Mouse (Mus musculus) cerebellum, adult 11 months (tissue): Measurements from ENCODE around the gene Cuedc2.

Experiments used
- DNase-seq: peaks from one replicate; pipeline ENCODE4 v3.0.0; 2022

Cuedc2 gene

DNA sequence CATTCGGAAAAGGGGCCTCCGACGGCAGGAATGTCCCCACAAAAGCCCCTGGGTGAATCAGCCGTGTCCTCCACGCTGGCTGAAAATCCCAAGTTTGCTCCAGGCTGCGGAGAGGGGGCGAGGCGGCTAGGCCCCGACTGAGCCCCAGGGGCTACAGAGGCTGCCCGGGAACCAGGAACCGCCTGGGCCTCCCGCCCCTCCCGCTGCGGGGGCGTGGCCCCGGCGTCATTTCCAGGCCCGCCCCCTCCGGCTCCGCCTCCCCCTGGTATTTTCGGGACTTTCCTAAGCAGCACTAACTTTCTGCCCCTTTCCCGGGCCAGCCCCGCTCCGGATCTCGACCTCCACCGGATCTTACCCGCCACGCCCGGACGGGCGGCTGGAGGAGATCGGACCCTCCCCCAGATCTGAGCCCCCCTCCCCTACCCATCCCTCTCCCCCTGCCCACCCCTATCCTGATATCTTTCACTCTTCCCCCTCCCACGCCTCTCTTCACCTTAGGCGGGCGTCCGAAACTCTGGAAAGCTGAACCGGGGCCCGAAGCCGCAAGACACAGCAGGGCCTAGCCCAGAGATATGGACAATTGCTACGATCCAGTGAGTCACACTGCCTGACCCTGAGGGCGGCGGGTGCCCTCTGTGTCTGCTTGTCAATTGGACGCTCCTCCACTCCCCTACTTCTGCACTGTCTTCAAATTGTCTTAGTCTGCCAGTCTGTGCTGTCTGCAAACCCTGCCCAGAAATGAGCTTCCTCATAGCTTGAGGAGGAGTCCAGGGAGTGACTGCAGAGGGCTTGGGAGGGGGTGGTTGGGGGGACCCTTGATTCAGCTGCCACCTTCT is 32.9 kb downstream of the Cuedc2 start:
- no peak for DNase-seq

DNA sequence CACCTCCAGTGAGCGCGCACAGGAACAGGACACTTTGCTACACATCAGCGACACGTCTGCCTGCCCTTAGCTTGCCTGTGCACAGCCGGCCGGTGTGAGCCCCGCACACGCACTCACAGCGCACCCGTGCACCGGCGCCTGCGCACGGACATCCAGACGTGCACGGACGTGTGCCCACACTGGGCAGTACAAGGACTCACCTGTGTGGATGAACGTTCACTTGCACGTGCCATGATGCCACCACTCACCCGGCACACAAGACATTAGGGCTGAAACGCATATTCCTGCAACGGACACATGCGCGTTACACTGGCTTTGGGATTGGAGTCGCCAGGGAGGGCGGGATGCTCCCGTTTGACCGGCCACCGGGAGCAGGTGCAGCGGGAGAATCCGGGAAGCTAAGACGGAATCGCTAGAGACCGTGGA is 33.6 kb downstream of the Cuedc2 start:
- DNase-seq: no peak

DNA sequence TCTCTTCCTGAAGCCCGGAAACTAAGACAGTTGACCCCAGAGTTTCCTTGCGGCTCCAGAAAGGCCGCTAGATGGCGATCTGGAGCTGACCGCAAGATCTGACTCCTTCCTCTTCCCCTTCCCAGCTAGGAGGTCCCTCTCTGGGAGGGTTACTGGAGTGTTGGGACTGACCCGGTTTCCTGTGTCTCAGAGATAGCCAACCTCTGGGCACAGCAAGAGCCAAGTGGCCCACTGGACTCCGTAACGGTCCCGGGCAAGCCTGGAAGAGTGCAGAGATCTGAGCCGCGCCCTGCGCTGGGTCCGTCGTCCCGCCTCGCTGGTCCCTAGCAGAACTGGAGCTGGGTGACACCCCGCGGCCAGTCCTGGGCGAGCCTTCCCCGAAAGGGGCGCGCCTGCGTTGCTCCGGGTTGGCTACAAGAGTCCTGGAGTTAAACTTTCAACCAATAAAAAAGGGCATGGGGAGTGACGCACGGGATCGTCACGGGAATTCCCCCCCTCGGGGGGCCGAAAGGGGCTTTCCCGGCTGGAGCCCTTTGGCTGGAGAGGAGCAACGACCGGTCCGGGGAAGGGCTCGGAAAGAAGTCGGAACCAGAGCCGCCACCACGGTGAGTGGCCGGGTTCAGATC is 34.2 kb downstream of the Cuedc2 start, which contains the start of gene Nfkb2:
Gene Nfkb2, plus strand, starts transcription at position 105 of the 626 bp plus-strand sequence.
- DNase-seq: peak; percentile 75

DNA sequence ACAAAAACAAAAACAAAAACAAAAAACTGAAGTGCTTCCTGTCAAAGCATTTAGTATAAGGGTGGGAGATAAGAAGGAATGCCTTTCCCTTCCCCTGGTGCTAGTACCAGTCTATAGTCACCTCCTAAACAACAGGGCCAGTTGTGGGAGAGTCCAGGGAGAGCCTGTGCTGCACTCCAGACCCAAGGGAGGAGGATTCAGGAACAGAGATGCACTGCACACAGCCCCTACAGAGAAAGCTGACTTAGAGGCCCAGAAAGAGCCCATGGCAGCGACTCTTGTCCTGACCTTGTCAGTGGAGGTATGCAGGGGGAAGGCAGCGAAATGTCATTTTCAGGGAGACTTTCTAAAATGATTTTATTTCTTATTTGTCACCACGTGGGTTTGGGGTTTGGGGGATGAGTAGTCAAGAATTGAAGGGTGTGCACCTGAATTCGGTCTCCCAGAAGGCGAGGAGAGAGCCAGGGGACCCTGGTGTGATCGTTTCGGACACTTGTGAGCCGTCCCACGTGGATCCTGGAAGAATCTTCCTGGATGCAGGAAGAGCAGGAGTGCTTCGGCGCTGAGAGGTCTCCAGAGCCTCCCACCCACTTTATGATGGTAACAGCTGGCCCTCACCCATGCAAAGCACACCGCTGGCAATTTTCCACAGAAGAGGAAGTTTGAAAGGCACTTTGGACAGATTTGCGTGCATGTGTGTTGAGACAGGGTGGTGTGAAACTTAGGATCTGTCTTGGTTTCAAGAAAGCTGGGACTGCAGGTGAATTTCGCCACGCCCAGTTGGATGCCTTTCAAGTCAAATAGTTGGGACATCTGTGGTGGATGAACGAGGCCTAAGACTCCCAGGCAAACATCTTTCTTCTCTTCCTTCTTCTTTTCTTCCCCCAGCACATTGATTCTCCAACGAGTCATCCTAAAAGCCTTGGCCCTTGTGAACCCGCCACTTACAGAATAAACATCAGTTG is 35.0 kb downstream of the Cuedc2 start:
- no peak for DNase-seq

DNA sequence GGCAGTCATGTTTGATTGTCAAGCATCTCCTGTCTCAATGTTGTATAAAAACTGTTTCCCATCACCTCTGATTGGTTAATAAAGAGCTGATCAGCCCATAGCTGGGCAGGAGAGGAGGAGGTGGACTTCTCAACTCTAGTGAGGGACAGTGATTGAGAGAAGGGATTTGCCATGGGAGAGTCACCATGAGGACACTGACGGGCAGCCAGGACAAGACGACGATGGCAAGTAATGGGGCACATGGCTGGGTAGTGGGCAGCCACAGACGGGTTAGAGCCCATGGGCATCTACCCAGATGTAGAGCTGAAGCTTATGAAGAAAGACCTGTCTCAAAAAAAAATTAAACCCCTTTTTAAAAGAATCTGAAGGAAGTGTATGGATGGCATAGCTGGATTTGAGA is 36.0 kb downstream of the Cuedc2 start:
- no peak for DNase-seq

DNA sequence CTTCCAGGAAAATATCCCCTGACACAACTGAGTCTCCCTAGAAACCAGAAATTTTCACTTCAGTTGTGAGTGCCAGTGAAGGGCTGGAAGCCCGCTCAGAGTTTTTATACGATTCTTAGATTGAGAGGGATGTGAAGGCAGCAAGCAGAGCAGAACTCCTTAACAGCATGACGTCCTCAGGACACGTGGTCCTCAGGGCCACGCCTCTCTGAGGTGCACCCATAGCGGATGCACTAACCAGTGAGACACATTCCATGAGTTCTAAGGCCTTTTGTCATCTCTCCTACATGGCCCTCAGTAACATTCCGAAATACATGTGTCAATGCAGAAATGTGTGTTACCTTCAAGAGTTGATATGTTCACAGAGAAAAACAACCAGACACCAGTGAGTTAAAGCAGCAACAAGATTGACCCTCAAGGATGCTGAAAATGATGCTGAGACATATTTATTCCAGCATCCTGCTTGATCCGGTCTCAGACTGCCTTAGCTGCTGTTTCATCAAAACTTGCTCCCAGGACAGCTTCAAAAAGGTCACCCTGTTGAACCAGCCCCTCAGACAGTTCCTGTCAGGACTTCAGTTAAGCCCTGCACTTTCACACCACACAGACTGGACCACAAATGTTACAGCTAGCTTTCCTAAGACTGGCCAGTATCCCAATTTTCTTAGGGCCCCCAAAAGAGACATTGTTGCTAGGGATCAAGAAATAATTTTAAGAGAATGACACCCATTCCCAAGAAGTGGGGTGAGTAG is 38.0 kb downstream of the Cuedc2 start:
- no peak for DNase-seq

DNA sequence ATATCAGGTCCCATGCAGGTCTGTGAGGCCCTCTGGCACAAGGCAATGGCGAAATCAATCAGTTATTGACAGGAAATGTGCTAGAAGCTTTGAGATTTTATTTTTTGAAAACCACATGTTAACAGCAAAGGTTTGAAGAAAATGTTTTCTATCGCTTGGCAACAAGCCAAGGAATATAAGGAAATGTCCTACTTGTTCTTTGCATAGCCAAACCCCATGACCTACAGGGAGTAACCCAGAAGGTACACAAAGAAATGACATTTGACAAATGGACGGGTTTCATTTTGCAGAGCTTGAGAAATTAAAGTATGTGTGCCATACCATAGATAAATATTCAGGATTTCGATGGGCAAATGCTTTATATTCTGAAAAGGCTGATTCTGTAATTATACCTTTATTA is 41.6 kb downstream of the Cuedc2 start:
- no peak for DNase-seq

DNA sequence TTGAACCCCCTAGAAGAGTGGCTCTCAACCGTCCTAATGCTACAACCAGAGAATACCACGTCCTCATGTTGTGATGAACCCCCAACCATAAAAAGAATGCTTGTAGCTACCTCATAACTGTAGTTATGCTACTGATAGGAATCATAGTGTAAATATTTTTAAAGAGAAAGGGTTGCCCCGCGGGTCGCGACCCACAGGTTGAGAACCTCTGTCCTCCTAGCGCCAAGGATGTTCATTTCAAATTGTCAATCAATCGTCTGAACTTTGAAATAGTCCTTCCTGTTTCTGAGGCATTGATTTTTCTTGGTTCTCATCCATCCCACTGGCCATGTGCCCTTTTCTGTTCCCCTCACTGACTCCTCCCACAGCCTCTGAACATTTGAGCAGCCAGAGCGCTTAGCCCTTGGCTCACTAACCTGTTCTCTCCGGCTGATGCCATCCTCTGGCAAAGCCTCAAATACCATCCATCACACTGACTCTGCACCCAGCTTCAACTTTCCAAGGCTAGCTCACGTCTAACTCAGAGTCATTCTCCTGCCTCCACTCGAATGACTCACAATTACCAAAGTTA is 47.9 kb downstream of the Cuedc2 start:
- DNase-seq: no peak

DNA sequence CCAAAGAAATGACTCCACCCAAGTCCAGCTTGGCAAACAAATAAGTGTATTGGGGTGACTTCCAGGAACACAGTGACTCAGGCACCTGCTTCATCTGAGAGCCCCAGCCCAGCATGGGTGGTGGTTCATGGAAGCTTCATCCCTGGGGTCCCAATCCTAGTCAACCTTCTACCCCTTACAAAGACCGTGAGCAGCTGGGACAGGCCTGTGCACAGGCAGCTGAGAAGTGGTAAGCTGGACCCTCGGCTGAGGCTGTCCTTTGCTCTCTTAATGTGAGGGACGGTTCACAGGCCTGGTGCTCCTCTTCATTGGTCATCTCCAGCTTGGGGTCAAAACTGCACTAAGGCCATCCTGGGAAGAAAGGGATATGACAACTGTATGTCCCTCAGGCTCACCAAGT is 50.9 kb downstream of the Cuedc2 start:
- no peak for DNase-seq

GRCm38 (mm10) chr19:46286926-46287325 is 51.6 kb downstream of the Cuedc2 start:
- no peak for DNase-seq

GRCm38 (mm10) chr19:46286047-46286446 is 52.5 kb downstream of the Cuedc2 start:
- peak; percentile 86 for DNase-seq

DNA sequence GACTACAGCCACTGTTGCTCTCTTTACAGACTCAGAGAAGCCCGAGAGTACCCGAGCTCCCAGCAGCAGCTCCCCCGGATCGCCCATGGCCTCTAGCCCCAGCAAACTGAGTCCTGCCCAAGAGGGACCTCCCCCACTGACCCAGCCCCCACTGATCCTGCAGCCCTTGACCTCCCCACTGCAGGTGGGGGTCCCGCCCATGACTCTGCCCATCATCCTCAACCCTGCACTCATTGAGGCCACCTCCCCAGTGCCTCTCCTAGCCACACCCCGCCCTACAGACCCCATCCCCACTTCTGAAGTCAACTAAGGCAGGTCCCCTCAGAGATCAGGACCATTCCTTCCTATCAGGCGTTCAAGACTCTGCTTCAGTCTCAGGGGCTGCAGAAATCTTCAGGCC is 52.9 kb downstream of the Cuedc2 start:
- no peak for DNase-seq

GRCm38 (mm10) chr19:46284686-46285085 is 53.8 kb downstream of the Cuedc2 start:
- DNase-seq: no peak

GRCm38 (mm10) chr19:46282081-46282849 is 56.2 kb downstream of the Cuedc2 start:
- DNase-seq: no peak
